ENCODE assay signal across 14 mouse cellular contexts in genomic region chr2:161042874-161043273, GRCm38 (mm10).
A peak's percentile ranks its signal among the peaks of the same experiment; 100 is the strongest.
DNase-seq lines count a peak whose midpoint lies in the region; ATAC-seq and TF ChIP-seq lines count a peak whose summit lies in the region.
"Had no signal": no experiment of that assay in that cellular context is flagged by ENCODE, and none has a peak within 500 bp of the region (broad histone marks: within the 10 kb centered on the region; RNA-seq: fewer than 3 reads in every experiment).

No protein-coding gene starts in this region.

- peak; percentile 60 for TF ChIP-seq CTCF in liver, embryonic 14.5 days (IDR thresholded peaks at IDR 0.05; ENCODE audit: low read depth)
- TF ChIP-seq CTCF in olfactory bulb, adult 2 months (IDR thresholded peaks at IDR 0.05; ENCODE audit: insufficient read depth, low read depth, low read length): peak; percentile 18; the same call in 1 of the 2 replicates

- H3K4me3 ChIP-seq in liver, embryonic 14.5 days (ENCODE audit: insufficient read depth in 1 of 2, low read depth in 2 of 2, low read length in 2 of 2): no peak overlapping the region
- H3K4me3 ChIP-seq in ES-E14 (ENCODE audit: insufficient read depth in 1 of 2, low read depth in 1 of 2, low read length in 2 of 2, poor library complexity in 1 of 2, severe bottlenecking in 1 of 2): no peak overlapping the region
- H3K4me3 ChIP-seq in olfactory bulb, adult 2 months (ENCODE audit: insufficient read depth, low read depth, low read length): no peak overlapping the region
- H3K4me3 ChIP-seq: embryonic facial prominence, embryonic 10.5 days; heart, embryonic 15.5 days had no signal

- H3K9ac ChIP-seq in liver, embryonic 14.5 days (replicated peaks): no peak overlapping the region
- H3K9ac ChIP-seq in ES-E14 (ENCODE audit: insufficient read depth, low read depth, low read length, poor library complexity, severe bottlenecking): no peak overlapping the region
- H3K9ac ChIP-seq: heart, embryonic 15.5 days had no signal

- H3K4me2 ChIP-seq in liver, embryonic 14.5 days (ENCODE audit: low read depth): no peak overlapping the region
- H3K4me2 ChIP-seq: heart, embryonic 15.5 days had no signal

- ATAC-seq in CD4-positive, CD25-positive, alpha-beta regulatory T cell, adult 4 months: no peak
- ATAC-seq in liver, embryonic 14.5 days (ENCODE audit: insufficient read depth): no peak
- ATAC-seq: hindbrain, embryonic 16.5 days had no signal

- peak; percentile 26 for DNase-seq in CD4-positive, CD25-positive, alpha-beta regulatory T cell, adult 2 months (ENCODE audit: low read depth, low spot score)
- no peak for DNase-seq in liver, embryonic 14.5 days (ENCODE audit: low read depth in 3 of 3, low spot score in 3 of 3)
- DNase-seq in liver: no peak
- DNase-seq in ES-E14 (ENCODE audit: low read depth, low spot score): peak; percentile 7
- DNase-seq in gastrocnemius, postnatal 36 days: no peak
- no peak for DNase-seq in urinary bladder, adult 2 months (ENCODE audit: low spot score)
- DNase-seq: cerebellum, adult 2 months; gastrocnemius, postnatal 10 days; kidney, postnatal 14 days had no signal

- no peaks in the 10 kb centered on the region for H3K27me3 ChIP-seq in liver, embryonic 14.5 days (ENCODE audit: control insufficient read depth, insufficient read depth, low read length)
- H3K27me3 ChIP-seq: heart, embryonic 15.5 days had no signal

- no peak for TF ChIP-seq POLR2A in olfactory bulb, adult 2 months (IDR thresholded peaks at IDR 0.05; ENCODE audit: insufficient read depth, low read depth, low read length)

- no peaks in the 10 kb centered on the region for H3K9me3 ChIP-seq in liver, embryonic 14.5 days (ENCODE audit: control insufficient read depth, low read length)
- H3K9me3 ChIP-seq in ES-E14 (ENCODE audit: control insufficient read depth, insufficient read depth, low read depth, low read length): no peaks in the 10 kb centered on the region
- H3K9me3 ChIP-seq: embryonic facial prominence, embryonic 10.5 days; heart, embryonic 15.5 days had no signal

- WGBS in liver, embryonic 14.5 days (ENCODE audit: insufficient replicate concordance): 49% methylated on average over 3 of the region's 3 CpGs
- 78% methylated on average over 3 of the region's 3 CpGs for WGBS in olfactory bulb, adult 2 months

- H3K4me1 ChIP-seq in liver, embryonic 14.5 days (replicated peaks; ENCODE audit: control insufficient read depth in 2 of 2, insufficient read depth in 2 of 2, low read length in 1 of 2): no peaks in the 10 kb centered on the region
- no peaks in the 10 kb centered on the region for H3K4me1 ChIP-seq in ES-E14 (ENCODE audit: control insufficient read depth in 2 of 2, insufficient read depth in 2 of 2, low read length in 2 of 2, poor library complexity in 1 of 2)
- peaks cover 4% of the 10 kb centered on the region for H3K4me1 ChIP-seq in olfactory bulb, adult 2 months (ENCODE audit: control insufficient read depth, insufficient read depth, low read length)
- H3K4me1 ChIP-seq: embryonic facial prominence, embryonic 10.5 days; heart, embryonic 15.5 days had no signal

- no peak for TF ChIP-seq EP300 in liver, embryonic 14.5 days (IDR thresholded peaks at IDR 0.05; ENCODE audit: low read depth)

- H3K36me3 ChIP-seq in liver, embryonic 14.5 days (replicated peaks; ENCODE audit: control insufficient read depth, insufficient read depth, low read depth): peaks cover 3% of the 10 kb centered on the region; the same call in 1 of the 2 replicates
- peaks cover 13% of the 10 kb centered on the region; the same call in 1 of the 2 replicates for H3K36me3 ChIP-seq in ES-E14 (ENCODE audit: control insufficient read depth, insufficient read depth, low read length, poor library complexity, severe bottlenecking)

- H3K27ac ChIP-seq in liver, embryonic 14.5 days: no peak overlapping the region
- H3K27ac ChIP-seq in ES-E14 (ENCODE audit: insufficient read depth, low read depth, low read length, poor library complexity, severe bottlenecking): no peak overlapping the region
- H3K27ac ChIP-seq in olfactory bulb, adult 2 months (ENCODE audit: insufficient read depth, low read depth, low read length): no peak overlapping the region
- H3K27ac ChIP-seq: embryonic facial prominence, embryonic 10.5 days; heart, embryonic 15.5 days had no signal

- in situ Hi-C loops in ES-E14 (cut with MboI; ENCODE audit: low sequenced_read_pairs in 2 of 2, unreplicated experiment in 2 of 2): no loop called here

- intact Hi-C loops in gastrocnemius, postnatal 36 days (cut with DNase I): no loop called here

TF ChIP-seq in ES-E14, 5 proteins besides CTCF, POLR2A, EP300 and RAD21:
- TF ChIP-seq ZNF384 (IDR thresholded peaks at IDR 0.05; ENCODE audit: low read depth, low read length): no peak
- no peak for TF ChIP-seq ZC3H11A (IDR thresholded peaks at IDR 0.05; ENCODE audit: borderline replicate concordance, low read depth, low read length)
- no peak for TF ChIP-seq MAFK (IDR thresholded peaks at IDR 0.05; ENCODE audit: insufficient read depth, low read depth, low read length)
- TF ChIP-seq CHD2 (IDR thresholded peaks at IDR 0.05; ENCODE audit: low read depth, low read length): no peak
- no peak for TF ChIP-seq HCFC1 (IDR thresholded peaks at IDR 0.05; ENCODE audit: borderline replicate concordance, insufficient read depth, low read length)

Comparison
In these comparisons a context has a peak if more than half of its experiments do, and no peak if none do; other contexts are left out.
1. DNase-seq: peak in CD4-positive, CD25-positive, alpha-beta regulatory T cell, adult 2 months (single experiment) and ES-E14 (single experiment); none in liver, embryonic 14.5 days (0 of 3), liver (single experiment), gastrocnemius, postnatal 36 days (0 of 2) and urinary bladder, adult 2 months (single experiment).